Mouse (Mus musculus) hindlimb bud, embryonic 11.5 days (tissue): Measurements from ENCODE around the gene Eif4e.

Experiments used
- DNase-seq: peaks from one replicate; pipeline ENCODE4 v3.0.0-alpha.2; 2012; ENCODE audit warnings: low read depth, low spot score; ENCODE audit errors: extremely low spot score

Gene Eif4e

GRCm38 (mm10) chr3:138560886-138561285 is 34.9 kb downstream of the Eif4e start:
- no peak for DNase-seq

DNA sequence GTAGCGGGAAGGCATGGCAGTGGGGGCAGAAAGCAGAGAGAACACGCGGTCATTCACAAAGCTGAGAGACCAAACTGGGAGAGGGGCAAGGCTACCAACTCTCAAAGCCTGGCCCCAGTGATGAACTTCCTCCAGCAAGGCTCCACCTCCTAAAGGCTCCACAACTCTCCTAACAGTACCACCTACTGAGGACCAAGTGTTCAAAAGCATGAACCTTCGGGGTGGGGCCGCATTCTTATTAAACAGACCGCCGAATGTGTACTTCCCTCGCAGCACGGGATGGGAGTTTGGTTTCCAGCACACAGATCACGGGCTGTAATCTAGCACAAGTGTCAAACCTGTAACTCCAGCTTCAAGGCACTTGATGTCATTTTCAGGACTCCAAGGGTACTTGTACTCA is 52.9 kb downstream of the Eif4e start:
- DNase-seq = no peak

DNA sequence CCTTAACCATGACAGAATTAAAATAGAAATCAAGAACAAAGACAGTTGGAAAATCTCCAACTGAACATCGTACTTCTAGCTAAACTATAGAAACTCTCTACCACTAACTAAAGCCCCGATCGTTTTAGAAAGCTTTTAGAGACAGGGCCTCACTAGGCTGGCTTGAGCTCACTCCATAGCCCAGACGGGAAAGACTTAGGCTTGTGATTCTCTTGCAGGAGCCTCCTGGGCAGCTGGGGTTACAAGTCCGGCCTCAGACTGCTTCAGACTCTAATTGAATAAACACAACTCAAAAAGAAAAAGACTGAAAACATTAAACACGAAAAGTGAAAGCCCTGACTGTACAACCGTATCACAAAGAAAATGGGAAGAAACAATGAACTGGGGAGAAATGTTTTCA is 60.2 kb downstream of the Eif4e start:
- DNase-seq = no peak

DNA sequence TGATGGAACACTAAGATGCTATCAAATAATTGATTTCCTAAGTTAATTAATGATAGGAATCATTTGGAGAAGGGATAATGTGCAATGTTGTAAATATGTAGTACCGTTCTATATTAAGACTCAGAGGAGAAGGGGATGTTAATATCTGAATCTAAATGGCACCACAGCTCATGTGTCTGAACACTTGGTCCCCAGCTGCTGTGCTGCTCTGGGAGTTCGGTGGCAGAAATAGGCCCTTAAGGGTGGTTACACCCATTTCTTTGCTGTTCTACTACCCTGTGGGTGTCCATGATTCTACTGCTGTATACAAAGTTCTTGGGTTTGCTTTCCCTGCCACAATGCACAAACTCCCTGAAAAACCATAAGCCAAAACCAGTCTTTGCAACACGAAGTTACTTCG is 61.2 kb downstream of the Eif4e start:
- no peak for DNase-seq

GRCm38 (mm10) chr3:138588001-138588400 is 62.0 kb downstream of the Eif4e start:
- DNase-seq = no peak

DNA sequence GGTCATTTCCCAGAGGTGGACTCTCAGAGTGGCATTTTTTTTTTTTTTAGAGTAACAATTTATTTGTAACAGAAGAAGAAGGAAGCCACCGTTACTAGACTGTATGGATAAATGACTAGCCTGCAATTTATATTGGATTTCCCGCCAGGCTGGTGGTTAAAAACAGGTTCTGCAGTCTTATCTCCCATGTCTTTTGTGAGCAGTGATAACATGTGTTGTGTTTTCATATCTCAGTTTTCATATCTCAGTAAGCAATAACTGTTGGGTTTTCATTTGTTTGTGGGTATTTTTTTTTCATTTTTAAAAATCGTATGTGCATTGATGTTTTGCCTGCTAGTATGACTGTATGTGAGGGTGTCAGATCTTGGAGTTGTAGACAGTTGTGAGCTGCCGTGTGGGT is 65.0 kb downstream of the Eif4e start:
- no peak for DNase-seq

GRCm38 (mm10) chr3:138591806-138592365 is 65.9 kb downstream of the Eif4e start:
- no peak for DNase-seq

DNA sequence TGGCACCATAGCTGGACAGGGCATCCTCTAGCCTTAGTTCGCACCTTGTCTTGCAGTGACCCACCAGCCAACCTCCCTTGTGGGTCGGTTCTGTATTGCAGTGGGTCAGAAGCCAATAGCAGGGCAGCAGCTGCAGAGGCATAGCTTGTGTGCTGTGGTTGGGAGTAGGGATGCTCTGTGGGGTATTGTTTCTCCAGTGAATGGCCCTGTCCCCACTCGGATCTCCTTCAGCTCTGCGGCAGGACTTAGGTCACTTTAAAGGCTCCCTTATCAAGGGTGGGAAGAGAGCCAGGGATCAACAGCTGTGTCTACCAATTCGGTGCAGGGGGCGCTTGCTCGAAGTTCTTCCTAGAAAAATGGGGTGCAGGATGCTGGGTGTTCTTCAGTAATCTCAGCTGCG is 67.2 kb downstream of the Eif4e start:
- DNase-seq = no peak

DNA sequence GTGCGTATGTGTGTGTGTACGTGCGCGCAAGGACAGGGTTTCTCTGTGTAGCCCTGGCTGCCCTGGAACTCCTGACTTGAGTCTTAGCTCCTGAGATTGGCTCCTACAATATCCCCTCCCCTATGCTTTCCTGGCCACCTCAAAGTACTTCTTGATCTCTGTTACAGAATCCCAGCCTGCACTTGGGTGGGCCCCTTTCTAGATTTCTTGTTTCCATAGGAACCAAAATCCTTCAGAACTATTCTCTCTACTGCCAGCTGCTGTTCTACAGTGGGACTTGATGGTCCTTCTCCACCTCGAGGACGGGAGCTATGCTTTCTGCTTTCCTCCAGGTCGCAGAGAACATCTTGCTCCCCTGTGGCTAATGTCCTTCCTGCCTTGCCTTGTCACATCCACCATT is 67.9 kb downstream of the Eif4e start:
- no peak for DNase-seq

- no peak for DNase-seq
Measured at GRCm38 (mm10) chr3:138601076-138601475, 75.1 kb downstream of the Eif4e start.

GRCm38 (mm10) chr3:138605132-138605531 is 79.2 kb downstream of the Eif4e start:
- DNase-seq = no peak

- DNase-seq = no peak
Measured at GRCm38 (mm10) chr3:138608665-138609064, 82.7 kb downstream of the Eif4e start.
